Mouse (Mus musculus): ENCODE results near the gene Slc5a10. TPM values are rescaled to one million over a fixed set of nuclear protein-coding genes. Genes with fewer than 3 reads are reported as not detected.
A peak's percentile ranks its signal among the peaks of the same experiment; 100 is the strongest.

The Slc5a10 gene
- polyA plus RNA-seq, 1 experiment = not detected

- H3K27ac ChIP-seq (ENCODE audit: insufficient read depth, low read depth, low read length) = no peak overlapping the region
- H3K4me1 ChIP-seq (ENCODE audit: control insufficient read depth, insufficient read depth, insufficient read length, low read length) = peaks cover under 1% of the 10 kb centered on the region
- H3K36me3 ChIP-seq (ENCODE audit: control insufficient read depth, insufficient read depth, low read length) = no peaks in the 10 kb centered on the region
- H3K4me3 ChIP-seq (ENCODE audit: low read depth, low read length) = no peak overlapping the region
- TF ChIP-seq POLR2A (IDR thresholded peaks at IDR 0.05; ENCODE audit: low read depth, low read length) = no peak
- TF ChIP-seq CTCF (IDR thresholded peaks at IDR 0.05; ENCODE audit: extremely low read depth, insufficient read length, insufficient replicate concordance, low read depth, low read length) = no peak
- H3K27me3 ChIP-seq (ENCODE audit: control insufficient read depth, insufficient read depth, low read length) = no peaks in the 10 kb centered on the region
- 67% methylated on average over 4 of the region's 4 CpGs for WGBS
These were observed 65.0 kb downstream of the Slc5a10 start for GRCm38 (mm10) chr11:61655649-61656048.

GRCm38 (mm10) chr11:61654786-61655311 lies 65.8 kb downstream of the Slc5a10 start:
- peak overlapping the region; percentile 10; the same call in 1 of the 2 replicates for H3K4me3 ChIP-seq (ENCODE audit: low read depth, low read length)
- H3K4me1 ChIP-seq (ENCODE audit: control insufficient read depth, insufficient read depth, insufficient read length, low read length) = peaks cover 3% of the 10 kb centered on the region; the same call in 1 of the 2 replicates
- H3K36me3 ChIP-seq (ENCODE audit: control insufficient read depth, insufficient read depth, low read length) = no peaks in the 10 kb centered on the region
- no peak overlapping the region for H3K27ac ChIP-seq (ENCODE audit: insufficient read depth, low read depth, low read length)
- TF ChIP-seq POLR2A (IDR thresholded peaks at IDR 0.05; ENCODE audit: low read depth, low read length) (no peak), CTCF (IDR thresholded peaks at IDR 0.05; ENCODE audit: extremely low read depth, insufficient read length, insufficient replicate concordance, low read depth, low read length) (no peak)
- no peaks in the 10 kb centered on the region for H3K27me3 ChIP-seq (ENCODE audit: control insufficient read depth, insufficient read depth, low read length)
- 87% methylated on average over 4 of the region's 4 CpGs for WGBS

- H3K27me3 ChIP-seq (ENCODE audit: control insufficient read depth, insufficient read depth, low read length) = no peaks in the 10 kb centered on the region
- H3K4me1 ChIP-seq (ENCODE audit: control insufficient read depth, insufficient read depth, insufficient read length, low read length) = peaks cover 8% of the 10 kb centered on the region
- peak overlapping the region; percentile 61 for H3K4me3 ChIP-seq (ENCODE audit: low read depth, low read length)
- TF ChIP-seq POLR2A (IDR thresholded peaks at IDR 0.05; ENCODE audit: low read depth, low read length) = no peak
- no peak for TF ChIP-seq CTCF (IDR thresholded peaks at IDR 0.05; ENCODE audit: extremely low read depth, insufficient read length, insufficient replicate concordance, low read depth, low read length)
- no peaks in the 10 kb centered on the region for H3K36me3 ChIP-seq (ENCODE audit: control insufficient read depth, insufficient read depth, low read length)
- peak overlapping the region; percentile 28 for H3K27ac ChIP-seq (ENCODE audit: insufficient read depth, low read depth, low read length)
- 74% methylated on average over 2 of the region's 2 CpGs for WGBS
These were observed 67.1 kb downstream of the Slc5a10 start for GRCm38 (mm10) chr11:61653568-61653967.

GRCm38 (mm10) chr11:61652686-61653447 lies 67.8 kb downstream of the Slc5a10 start, which contains the start of gene Grap:
Gene Grap, plus strand, starts transcription at chr11:61653265.
- H3K4me3 ChIP-seq (ENCODE audit: low read depth, low read length) = peak within 1 kb of the TSS; percentile 61
- WGBS = 59% methylated on average over 10 of the region's 10 CpGs
- TF ChIP-seq CTCF (IDR thresholded peaks at IDR 0.05; ENCODE audit: extremely low read depth, insufficient read length, insufficient replicate concordance, low read depth, low read length) (no peak), POLR2A (IDR thresholded peaks at IDR 0.05; ENCODE audit: low read depth, low read length) (peak; percentile 33; the same call in 1 of the 2 replicates)
- peak within 1 kb of the TSS; percentile 28 for H3K27ac ChIP-seq (ENCODE audit: insufficient read depth, low read depth, low read length)
- H3K36me3 ChIP-seq (ENCODE audit: control insufficient read depth, insufficient read depth, low read length) = no peaks in the 10 kb centered on the region
- H3K4me1 ChIP-seq (ENCODE audit: control insufficient read depth, insufficient read depth, insufficient read length, low read length) = peaks cover 13% of the 10 kb centered on the region
- H3K27me3 ChIP-seq (ENCODE audit: control insufficient read depth, insufficient read depth, low read length) = no peaks in the 10 kb centered on the region

DNA sequence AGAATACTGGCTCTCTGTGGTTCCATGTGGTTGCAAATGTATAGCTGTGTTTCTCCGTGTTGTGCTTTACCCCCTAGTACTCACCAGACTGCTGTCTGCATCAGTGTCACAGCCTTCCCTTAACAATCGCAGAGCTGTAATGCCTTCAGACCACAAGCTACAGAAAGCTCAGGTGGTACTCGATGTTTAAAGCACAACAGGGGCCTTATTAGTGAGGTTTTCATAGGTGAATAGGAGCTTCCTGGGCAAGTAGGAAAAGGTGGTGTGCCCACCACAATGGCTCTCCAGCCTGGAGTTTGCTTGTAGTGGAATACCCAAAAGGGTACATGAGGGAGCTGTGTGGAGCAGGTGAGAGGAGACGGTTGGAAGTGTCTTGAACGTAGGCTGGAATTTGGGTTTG lies 68.4 kb downstream of the Slc5a10 start:
- Histone ChIP-seq H3K36me3 (ENCODE audit: control insufficient read depth, insufficient read depth, low read length) (no peaks in the 10 kb centered on the region), H3K27me3 (ENCODE audit: control insufficient read depth, insufficient read depth, low read length) (no peaks in the 10 kb centered on the region), H3K4me3 (ENCODE audit: low read depth, low read length) (no peak overlapping the region), H3K27ac (ENCODE audit: insufficient read depth, low read depth, low read length) (0 out of 2 replicates have a peak overlapping the region, but pooled peaks have one; percentile 2), H3K4me1 (ENCODE audit: control insufficient read depth, insufficient read depth, insufficient read length, low read length) (peaks cover 17% of the 10 kb centered on the region)
- no peak for TF ChIP-seq POLR2A (IDR thresholded peaks at IDR 0.05; ENCODE audit: low read depth, low read length)
- TF ChIP-seq CTCF (IDR thresholded peaks at IDR 0.05; ENCODE audit: extremely low read depth, insufficient read length, insufficient replicate concordance, low read depth, low read length) = no peak
- 95% methylated on average over 5 of the region's 5 CpGs for WGBS

DNA sequence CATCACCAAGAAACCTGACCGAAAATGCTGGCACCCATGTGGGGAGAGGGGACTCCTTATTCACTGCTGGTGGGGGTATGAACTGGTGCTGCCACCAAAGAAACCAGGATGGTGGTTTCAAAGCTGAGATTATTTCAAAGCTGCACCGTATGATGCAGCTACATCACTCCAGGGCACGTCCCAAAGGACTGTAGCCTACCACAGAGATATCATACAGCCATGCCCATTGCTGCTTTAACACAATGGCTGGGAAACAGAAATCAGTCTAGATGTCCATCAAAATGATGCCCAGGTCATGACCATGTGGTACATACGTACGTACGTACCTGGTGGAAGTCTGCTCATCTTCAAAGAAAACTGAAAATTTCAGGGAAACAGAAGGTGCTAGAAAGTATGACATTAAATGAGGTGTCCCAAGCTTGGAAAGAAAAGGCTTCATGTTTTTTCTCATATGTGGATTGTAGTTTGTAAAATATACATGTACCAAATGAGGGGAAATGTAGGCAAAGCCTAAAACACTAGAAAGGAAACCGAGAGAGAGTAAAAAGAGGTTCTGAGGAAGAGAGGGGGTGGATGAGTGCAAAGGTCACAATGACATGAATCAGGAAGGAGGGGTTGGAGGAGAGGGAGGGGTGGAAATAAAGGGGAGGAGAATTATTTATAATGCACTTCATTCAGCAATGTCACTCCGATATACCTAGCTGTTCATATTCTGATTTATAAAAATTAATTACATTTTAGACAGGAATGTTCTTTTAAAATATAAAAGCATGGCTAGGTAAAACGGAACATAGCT lies 70.0 kb downstream of the Slc5a10 start:
- Histone ChIP-seq H3K27me3 (ENCODE audit: control insufficient read depth, insufficient read depth, low read length) (no peaks in the 10 kb centered on the region), H3K4me3 (ENCODE audit: low read depth, low read length) (no peak overlapping the region), H3K36me3 (ENCODE audit: control insufficient read depth, insufficient read depth, low read length) (no peaks in the 10 kb centered on the region), H3K27ac (ENCODE audit: insufficient read depth, low read depth, low read length) (no peak overlapping the region), H3K4me1 (ENCODE audit: control insufficient read depth, insufficient read depth, insufficient read length, low read length) (peaks cover 18% of the 10 kb centered on the region)
- 63% methylated on average over 9 of the region's 9 CpGs for WGBS
- TF ChIP-seq POLR2A (IDR thresholded peaks at IDR 0.05; ENCODE audit: low read depth, low read length) = no peak
- no peak for TF ChIP-seq CTCF (IDR thresholded peaks at IDR 0.05; ENCODE audit: extremely low read depth, insufficient read length, insufficient replicate concordance, low read depth, low read length)

Data from small intestine, adult 2 months (tissue).